Mouse (Mus musculus) liver, postnatal 0 days (tissue): ENCODE measurements around the gene Ppp2ca. TPM values are rescaled to one million over a fixed set of nuclear protein-coding genes. Genes with fewer than 3 reads are reported as not detected.

Experiments used
- ATAC-seq: fragments of 200-750 bp; cut with Nextera tagmentation; 2 replicates; pipeline ENCODE4 v1.8.0; 2017; ENCODE audit warnings: mild to moderate bottlenecking, moderate library complexity
- DNase-seq: peaks from one replicate; pipeline ENCODE4 v3.0.0-alpha.2; 2016
- H3K27ac ChIP-seq: fragments of 300-500 bp; sonication (generic); 2 replicates; pipeline ENCODE4 v1.5.1; 2014; ENCODE audit warnings: antibody characterized with exemption, moderate library complexity, mild to moderate bottlenecking, low read depth
- H3K27me3 ChIP-seq: fragments of 300-500 bp; sonication (generic); 2 replicates; pipeline ENCODE4 v1.6.1; 2014; ENCODE audit warnings: low read length, control low read depth, mixed read lengths; ENCODE audit not compliant: insufficient read depth
- H3K36me3 ChIP-seq: fragments of 300-500 bp; sonication (generic); replicated peaks from 2 replicates; pipeline ENCODE4 v1.6.1; 2014; ENCODE audit warnings: mild to moderate bottlenecking, control low read depth, low read length, moderate library complexity, mixed read lengths; ENCODE audit not compliant: insufficient read depth
- H3K4me1 ChIP-seq: fragments of 300-500 bp; sonication (generic); 2 replicates; pipeline ENCODE4 v1.6.1; 2014; ENCODE audit warnings: antibody characterized with exemption, mild to moderate bottlenecking, control low read depth; ENCODE audit not compliant: insufficient read depth
- H3K4me2 ChIP-seq: fragments of 300-500 bp; sonication (generic); 2 replicates; pipeline ENCODE4 v1.6.1; 2014; ENCODE audit warnings: low read depth, mild to moderate bottlenecking, low read length, moderate library complexity, mixed read lengths
- H3K4me3 ChIP-seq: fragments of 300-500 bp; sonication (generic); 2 replicates; pipeline ENCODE4 v1.5.1; 2014; ENCODE audit warnings: low read depth, low read length
- H3K9ac ChIP-seq: fragments of 300-500 bp; sonication (generic); replicated peaks from 2 replicates; pipeline ENCODE4 v1.6.1; 2014; ENCODE audit warnings: mild to moderate bottlenecking, moderate library complexity
- H3K9me3 ChIP-seq: fragments of 300-500 bp; sonication (generic); 2 replicates; pipeline ENCODE4 v1.6.1; 2016; ENCODE audit warnings: mild to moderate bottlenecking, control low read depth, low read length, mixed read lengths
- CTCF ChIP-seq: sonication (generic); IDR thresholded peaks from 2 replicates; pipeline ENCODE4 v1.5.1; 2016; ENCODE audit warnings: antibody characterized with exemption, low read depth
- EP300 ChIP-seq: IDR thresholded peaks from 2 replicates; pipeline ENCODE4 v1.6.1; 2016; ENCODE audit warnings: antibody characterized with exemption, low read depth, mild to moderate bottlenecking
- WGBS: fragments of 180-500 bp; shearing (Covaris S2); extraction: QIAGEN DNeasy Blood & Tissue Kit; methylation state at CpG from one replicate; pipeline ENCODE4 v1.1.7; 2014; ENCODE audit not compliant: insufficient replicate concordance; 5-methylcytosine and 5-hydroxymethylcytosine counted together
- polyA plus RNA-seq: library from polyadenylated mRNA; unstranded; fragments of >200 nt; fragmentation: Nextera tagmentation; extraction: Ambion mirVana; gene quantifications from 2 replicates; pipeline ENCODE4 v1.2.1, GENCODE M21; 2015

Gene Ppp2ca
- polyA plus RNA-seq, 1 experiment from 2014 or later, result 23.2 TPM

GRCm38 (mm10) chr11:52099031-52099761, 715 bp downstream of the Ppp2ca start:
- ATAC-seq, result peak; percentile 62
- H3K9ac ChIP-seq, result peak overlapping the region; percentile 99
- under 1% methylated on average over 72 of the region's 72 CpGs for WGBS
- no peak for TF ChIP-seq CTCF
- no peak for TF ChIP-seq EP300
- H3K36me3 ChIP-seq, result 0 out of 2 replicates have a peak, but pooled peaks cover 2% of the 10 kb centered on the region
- DNase-seq, result peak; percentile 81
- H3K27me3 ChIP-seq, result no peaks in the 10 kb centered on the region
- no peaks in the 10 kb centered on the region for H3K9me3 ChIP-seq
- peak overlapping the region; percentile 100 for H3K27ac ChIP-seq
- H3K4me3 ChIP-seq, result peak overlapping the region; percentile 81
- peak overlapping the region; percentile 83 for H3K4me2 ChIP-seq
- peaks cover 41% of the 10 kb centered on the region for H3K4me1 ChIP-seq

GRCm38 (mm10) chr11:52099771-52100219, 1.3 kb downstream of the Ppp2ca start:
- peak overlapping the region; percentile 83 for H3K4me2 ChIP-seq
- peak overlapping the region; percentile 81 for H3K4me3 ChIP-seq
- H3K9ac ChIP-seq, result peak overlapping the region; percentile 99
- no peaks in the 10 kb centered on the region for H3K27me3 ChIP-seq
- H3K27ac ChIP-seq, result peak overlapping the region; percentile 100
- ATAC-seq, result no peak
- 1% methylated on average over 7 of the region's 7 CpGs for WGBS
- 0 out of 2 replicates have a peak, but pooled peaks cover 2% of the 10 kb centered on the region for H3K36me3 ChIP-seq
- peaks cover 45% of the 10 kb centered on the region for H3K4me1 ChIP-seq
- TF ChIP-seq CTCF (no peak), EP300 (no peak)
- DNase-seq, result no peak
- H3K9me3 ChIP-seq, result no peaks in the 10 kb centered on the region

- H3K27ac ChIP-seq, result no peak overlapping the region
- H3K9me3 ChIP-seq, result no peaks in the 10 kb centered on the region
- no peak overlapping the region for H3K4me2 ChIP-seq
- 60% methylated on average over 4 of the region's 4 CpGs for WGBS
- DNase-seq (no peak), ATAC-seq (no peak)
- H3K4me1 ChIP-seq, result peaks cover 45% of the 10 kb centered on the region
- H3K27me3 ChIP-seq, result no peaks in the 10 kb centered on the region
- H3K9ac ChIP-seq, result no peak overlapping the region; the same call in 1 of the 2 replicates
- no peak for TF ChIP-seq EP300
- TF ChIP-seq CTCF, result no peak
- 0 out of 2 replicates have a peak, but pooled peaks cover 2% of the 10 kb centered on the region for H3K36me3 ChIP-seq
- H3K4me3 ChIP-seq, result no peak overlapping the region
These were observed 4.5 kb downstream of the Ppp2ca start for GRCm38 (mm10) chr11:52102977-52103376.

- Histone ChIP-seq H3K4me1 (peaks cover 46% of the 10 kb centered on the region), H3K27ac (no peak overlapping the region)
- DNase-seq, result no peak
These were observed 7.0 kb downstream of the Ppp2ca start for GRCm38 (mm10) chr11:52105503-52105902.

GRCm38 (mm10) chr11:52106037-52106436, 7.6 kb downstream of the Ppp2ca start:
- Histone ChIP-seq H3K9ac (no peak overlapping the region), H3K4me1 (peaks cover 40% of the 10 kb centered on the region), H3K4me3 (no peak overlapping the region), H3K27ac (no peak overlapping the region), H3K4me2 (no peak overlapping the region), H3K27me3 (no peaks in the 10 kb centered on the region), H3K9me3 (no peaks in the 10 kb centered on the region), H3K36me3 (0 out of 2 replicates have a peak, but pooled peaks cover 2% of the 10 kb centered on the region)
- 84% methylated on average over 2 of the region's 2 CpGs for WGBS
- no peak for DNase-seq
- ATAC-seq, result no peak
- no peak for TF ChIP-seq CTCF
- TF ChIP-seq EP300, result no peak

More at GRCm38 (mm10) chr11:52105503-52105902, 7.0 kb downstream of the Ppp2ca start:
- Histone ChIP-seq H3K27me3 (no peaks in the 10 kb centered on the region), H3K9ac (no peak overlapping the region), H3K4me2 (no peak overlapping the region), H3K36me3 (0 out of 2 replicates have a peak, but pooled peaks cover 2% of the 10 kb centered on the region), H3K4me3 (no peak overlapping the region), H3K9me3 (no peaks in the 10 kb centered on the region)
- no peak for ATAC-seq
- TF ChIP-seq CTCF (no peak), EP300 (no peak)

GRCm38 (mm10) chr11:52106438-52106837, 8.0 kb downstream of the Ppp2ca start:
- 92% methylated on average over 1 of the region's 1 CpGs for WGBS
- H3K4me1 ChIP-seq, result peaks cover 36% of the 10 kb centered on the region
- H3K4me3 ChIP-seq, result no peak overlapping the region
- no peak overlapping the region for H3K4me2 ChIP-seq
- no peak for TF ChIP-seq CTCF
- no peak for TF ChIP-seq EP300
- ATAC-seq (no peak), DNase-seq (no peak)
- no peak overlapping the region for H3K27ac ChIP-seq
- no peaks in the 10 kb centered on the region for H3K36me3 ChIP-seq
- H3K27me3 ChIP-seq, result no peaks in the 10 kb centered on the region
- no peaks in the 10 kb centered on the region for H3K9me3 ChIP-seq
- no peak overlapping the region for H3K9ac ChIP-seq
